Comparison of ENCODE assay signal across 8 mouse cellular contexts in genomic region chr17:14288015-14288616, GRCm38 (mm10). TPM values are rescaled to one million over a fixed set of nuclear protein-coding genes. Genes with fewer than 3 reads are reported as not detected.
DNase-seq lines count a peak whose midpoint lies in the region; ATAC-seq and TF ChIP-seq lines count a peak whose summit lies in the region.

No protein-coding gene starts in this region.

- no peak overlapping the region for H3K4me3 ChIP-seq in bone marrow macrophage, adult 2 months (ENCODE audit: insufficient read depth, low read length)
- H3K4me3 ChIP-seq in embryonic facial prominence, embryonic 14.5 days (ENCODE audit: low read depth, low read length) = no peak overlapping the region
- no peak overlapping the region for H3K4me3 ChIP-seq in heart, embryonic 16.5 days (ENCODE audit: low read length)

- no peak overlapping the region for H3K4me2 ChIP-seq in embryonic facial prominence, embryonic 14.5 days (ENCODE audit: low read depth, low read length)
- H3K4me2 ChIP-seq in heart, embryonic 16.5 days (ENCODE audit: low read depth, low read length) = no peak overlapping the region

- peak; percentile 89 for ATAC-seq in embryonic facial prominence, embryonic 14.5 days (ENCODE audit: low read depth)
- 0 out of 2 replicates have a peak, but pooled peaks have one; percentile 37 for ATAC-seq in heart, embryonic 16.5 days (replicated peaks; ENCODE audit: extremely low read depth, insufficient read depth, low FRiP score)

- 40% methylated on average over 7 of the region's 7 CpGs for WGBS in embryonic facial prominence, embryonic 14.5 days
- 32% methylated on average over 7 of the region's 7 CpGs for WGBS in heart, embryonic 16.5 days

- peak; percentile 57 for DNase-seq in A20 (ENCODE audit: low read depth, low spot score)
- DNase-seq in embryonic facial prominence, embryonic 14.5 days (ENCODE audit: low spot score) = peak; percentile 87
- peak; percentile 78 to 87 for DNase-seq in kidney, postnatal 25 days
- DNase-seq in lung, adult 18-20 months = peak; percentile 64 to 77
- peak; percentile 84 for DNase-seq in ovary, postnatal 14 days (ENCODE audit: low spot score)
- peak; percentile 62 for DNase-seq in thymus, postnatal 14 days

- TF ChIP-seq POLR2A in bone marrow macrophage, adult 2 months (IDR thresholded peaks at IDR 0.05; ENCODE audit: borderline replicate concordance, low read depth, low read length) = no peak

- H3K4me1 ChIP-seq in bone marrow macrophage, adult 2 months (ENCODE audit: control insufficient read depth, insufficient read depth, low read length) = no peaks in the 10 kb centered on the region
- peaks cover 7% of the 10 kb centered on the region; the same call in 1 of the 2 replicates for H3K4me1 ChIP-seq in embryonic facial prominence, embryonic 14.5 days (ENCODE audit: control insufficient read depth, insufficient read depth, low read length)
- no peaks in the 10 kb centered on the region for H3K4me1 ChIP-seq in heart, embryonic 16.5 days (ENCODE audit: control insufficient read depth, insufficient read depth, low read length)

- H3K27ac ChIP-seq in bone marrow macrophage, adult 2 months (ENCODE audit: insufficient read depth, low read depth, low read length) = no peak overlapping the region
- no peak overlapping the region for H3K27ac ChIP-seq in embryonic facial prominence, embryonic 14.5 days (replicated peaks; ENCODE audit: low read depth, low read length)
- H3K27ac ChIP-seq in heart, embryonic 16.5 days (ENCODE audit: low read length) = no peak overlapping the region

- no peak overlapping the region for H3K9ac ChIP-seq in embryonic facial prominence, embryonic 14.5 days (ENCODE audit: low read depth, low read length)
- no peak overlapping the region for H3K9ac ChIP-seq in heart, embryonic 16.5 days (ENCODE audit: low read length)

- TF ChIP-seq CTCF in bone marrow macrophage, adult 2 months (IDR thresholded peaks at IDR 0.05; ENCODE audit: low read depth, low read length) = peak; percentile 58

- no peaks in the 10 kb centered on the region for H3K9me3 ChIP-seq in embryonic facial prominence, embryonic 14.5 days (ENCODE audit: control insufficient read depth, low read length)
- H3K9me3 ChIP-seq in heart, embryonic 16.5 days (replicated peaks; ENCODE audit: control insufficient read depth, low read length) = no peaks in the 10 kb centered on the region

- no peaks in the 10 kb centered on the region for H3K27me3 ChIP-seq in embryonic facial prominence, embryonic 14.5 days (replicated peaks; ENCODE audit: control insufficient read depth, insufficient read depth, low read length)
- peaks cover 39% of the 10 kb centered on the region for H3K27me3 ChIP-seq in heart, embryonic 16.5 days (ENCODE audit: control insufficient read depth, insufficient read depth, low read length)

- no peaks in the 10 kb centered on the region for H3K36me3 ChIP-seq in embryonic facial prominence, embryonic 14.5 days (ENCODE audit: control insufficient read depth, insufficient read depth, low read length)
- H3K36me3 ChIP-seq in heart, embryonic 16.5 days (ENCODE audit: control insufficient read depth, insufficient read depth) = no peaks in the 10 kb centered on the region

RNA-seq across cellular contexts. Expression of gene Smoc2, which starts 8.8 kb away (rescaled TPM):
- polyA plus RNA-seq in bone marrow macrophage, adult 2 months (2012; ENCODE audit: insufficient read depth, insufficient read length, missing spikeins) = 0.19 and 0.28 TPM in 2 replicates
- polyA plus RNA-seq in embryonic facial prominence, embryonic 14.5 days (2014; fragmentation: Nextera tagmentation; extraction: Ambion mirVana) = 207 and 229 TPM in 2 replicates
- 33.3 and 37.0 TPM in 2 replicates for polyA plus RNA-seq in heart, embryonic 16.5 days (2015; fragmentation: Nextera tagmentation; extraction: Ambion mirVana)

Comparison
In these comparisons a context has a peak if more than half of its experiments do, and no peak if none do; other contexts are left out.
1. RNA of gene Smoc2, which starts 8.8 kb away (polyA plus RNA-seq): 207 to 229 TPM in embryonic facial prominence, embryonic 14.5 days and 33.3 to 37.0 TPM in heart, embryonic 16.5 days; 0.19 to 0.28 TPM in bone marrow macrophage, adult 2 months; every median in the first group is over 10 times any median in the second.
2. Peak in every context shown above with its lines, with median percentiles within 50 percentile points of each other: DNase-seq.